Mouse (Mus musculus) gastrocnemius, postnatal 4 days (tissue): ENCODE measurements around the gene Asb18. TPM values are rescaled to one million over a fixed set of nuclear protein-coding genes. Genes with fewer than 3 reads are reported as not detected.
A peak's percentile ranks its signal among the peaks of the same experiment; 100 is the strongest.

Experiments used
- DNase-seq, 2 experiments: peaks; one replicate each; pipeline ENCODE4 v3.0.0; 2021 to 2022; ENCODE audit warnings: low spot score in 2 of 2, mixed read lengths in 2 of 2
- long read RNA-seq, 2 experiments: library from polyadenylated mRNA; stranded (forward); transcript quantifications; one replicate each; pipeline ENCODE4 v2.0.0; 2021
- total RNA-seq, 2 experiments: library from RNA; stranded (reverse); gene quantifications; 2 replicates each; pipeline ENCODE4 v1.2.3; 2021

Gene Asb18
- total RNA-seq, result 10 to 100 TPM in 1 of 2 experiments, 1 to 10 TPM in 1; 8.6 to 10.7 TPM
- long read RNA-seq, experiment 1, partial matches to known transcripts, result 4 of 7 reads
- long read RNA-seq, experiment 1, other reads (novel, unspliced or antisense), result 3 of 7 reads
- long read RNA-seq, experiment 2, partial matches to known transcripts, result 0 of 5 reads
- long read RNA-seq, experiment 2, other reads (novel, unspliced or antisense), result 5 of 5 reads

DNA sequence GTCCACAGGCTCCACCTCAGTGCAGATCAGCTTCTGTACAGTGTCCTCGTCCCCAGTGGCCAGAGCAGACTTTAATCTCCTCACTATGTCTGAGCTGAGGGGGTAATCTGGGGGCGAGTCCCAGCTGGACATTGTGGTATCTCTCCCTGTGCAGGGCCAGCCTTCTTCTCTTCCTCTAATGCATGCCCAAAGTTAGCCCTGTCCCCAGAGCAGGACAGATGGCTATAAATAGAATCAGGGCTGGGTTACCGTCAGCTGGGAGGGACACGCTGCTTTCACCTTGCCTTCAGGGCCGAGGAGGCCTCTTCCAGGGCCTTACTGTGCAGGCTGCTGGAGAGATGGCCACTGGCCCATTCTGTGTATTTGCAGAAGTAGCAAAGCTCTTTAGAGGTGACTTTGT, at the start of gene Asb18:
Gene Asb18, minus strand, starts transcription at position 221 of the 400 bp plus-strand sequence.
- no peak for DNase-seq

- DNase-seq, result peak in 1 of 2 experiments; percentile 41
Observed at GRCm38 (mm10) chr1:90060599-90060998, 46.1 kb upstream of the Asb18 start.

DNA sequence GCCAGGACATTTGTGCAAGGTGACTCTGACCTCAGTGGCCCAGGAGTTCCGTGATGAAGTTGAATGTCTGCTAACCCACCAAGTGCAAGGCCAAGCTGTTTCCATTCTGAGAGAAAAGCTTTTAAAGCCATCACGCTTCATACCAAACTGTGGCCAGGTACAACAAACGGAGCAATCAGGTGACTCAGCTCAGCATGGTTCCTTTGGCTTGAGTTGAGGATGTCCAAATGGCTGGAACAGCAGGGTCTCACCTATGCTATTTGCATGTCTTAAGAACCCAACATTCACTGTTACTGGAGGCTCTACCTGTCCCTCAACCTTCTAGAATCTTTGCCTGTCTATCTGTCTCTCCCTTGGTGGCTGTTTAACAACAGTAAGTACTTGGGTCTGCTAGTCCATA, 45.6 kb upstream of the Asb18 start:
- no peak for DNase-seq

DNA sequence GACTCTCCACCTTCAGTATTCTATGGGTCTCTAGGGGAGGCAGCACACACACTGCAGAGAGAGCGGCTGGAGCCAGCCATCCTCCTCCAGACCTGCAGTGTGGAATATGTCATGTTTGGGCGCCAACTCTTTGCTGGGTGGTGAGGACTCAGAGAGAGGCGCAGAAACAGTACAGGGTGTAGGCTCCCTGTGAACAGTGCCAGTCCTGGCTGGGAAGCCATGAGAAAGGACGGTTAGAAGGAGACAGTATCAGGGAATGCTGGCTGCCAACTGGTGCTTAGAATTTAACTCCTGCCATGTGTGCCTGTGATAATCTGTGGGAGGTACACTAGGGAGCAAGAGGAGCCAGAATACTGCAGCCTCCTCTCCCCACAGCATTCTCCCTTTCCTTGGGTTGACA, 40.5 kb upstream of the Asb18 start:
- DNase-seq, result no peak

GRCm38 (mm10) chr1:90051347-90051746, 36.9 kb upstream of the Asb18 start:
- DNase-seq, result peak in 1 of 2 experiments; percentile 50

- DNase-seq, result no peak
Observed at GRCm38 (mm10) chr1:90050046-90050739, 35.7 kb upstream of the Asb18 start.

- DNase-seq, result no peak
Observed at GRCm38 (mm10) chr1:90028305-90028704, 13.8 kb upstream of the Asb18 start.

DNA sequence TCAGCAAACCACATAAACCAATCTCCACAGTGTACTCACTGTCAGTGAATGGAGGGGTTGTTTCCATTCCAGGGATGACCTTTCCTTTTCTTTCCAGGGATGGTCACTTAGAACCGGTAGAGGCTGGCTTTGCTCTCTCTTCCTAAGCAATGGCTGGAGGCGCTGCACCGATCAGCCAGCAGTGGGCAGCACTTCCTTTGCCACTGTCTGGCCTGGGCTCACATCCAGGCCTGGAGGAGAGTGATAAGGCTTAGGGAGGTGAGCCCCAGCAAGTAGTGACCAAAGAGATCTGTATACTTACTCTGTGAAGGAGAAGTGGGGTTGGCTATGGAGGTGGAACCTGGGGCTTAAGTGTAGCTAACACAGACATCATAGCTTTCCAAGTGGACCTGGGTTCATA, 12.5 kb upstream of the Asb18 start:
- peak in 1 of 2 experiments; percentile 24 for DNase-seq

GRCm38 (mm10) chr1:90020336-90020735, 5.9 kb upstream of the Asb18 start:
- DNase-seq, result no peak

DNA sequence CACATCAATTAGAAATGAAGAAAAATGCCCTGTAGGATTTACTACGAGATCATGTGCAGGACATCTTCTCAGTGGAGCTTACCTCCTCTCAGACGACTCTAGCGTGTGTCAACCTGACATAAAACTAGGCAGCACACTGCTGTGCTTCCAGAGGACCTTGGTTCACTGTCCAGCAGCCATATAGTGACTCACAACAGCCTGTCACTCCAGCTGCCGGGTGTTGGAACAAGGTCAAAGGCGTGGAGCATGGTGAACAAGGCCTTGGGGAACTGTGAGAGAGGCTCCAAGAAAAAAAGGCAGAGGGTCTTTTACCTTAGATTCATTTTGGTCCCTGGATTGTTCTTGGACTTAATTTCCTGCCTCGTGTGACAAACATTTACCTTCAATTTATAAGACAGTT, 3.6 kb upstream of the Asb18 start:
- no peak for DNase-seq

DNA sequence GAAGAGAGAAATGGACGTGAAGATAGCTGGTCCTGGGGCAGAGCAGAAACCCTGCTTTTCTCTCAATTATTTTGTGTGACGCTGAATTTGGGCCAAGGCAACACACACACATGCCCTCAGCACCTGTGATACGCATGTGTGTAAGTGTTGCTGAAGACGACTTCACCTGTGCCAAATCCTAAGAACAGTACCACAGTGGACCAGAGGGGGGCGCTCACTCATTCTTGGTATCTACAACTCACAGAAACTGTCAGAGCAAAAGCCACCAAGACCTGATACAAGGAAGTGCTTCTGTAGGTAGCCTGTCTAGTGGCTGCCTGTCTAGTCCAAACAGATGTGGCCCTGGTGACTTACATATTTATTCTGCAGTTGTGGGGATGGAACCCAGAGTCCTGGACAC, 1.2 kb downstream of the Asb18 start:
- DNase-seq, result no peak

DNA sequence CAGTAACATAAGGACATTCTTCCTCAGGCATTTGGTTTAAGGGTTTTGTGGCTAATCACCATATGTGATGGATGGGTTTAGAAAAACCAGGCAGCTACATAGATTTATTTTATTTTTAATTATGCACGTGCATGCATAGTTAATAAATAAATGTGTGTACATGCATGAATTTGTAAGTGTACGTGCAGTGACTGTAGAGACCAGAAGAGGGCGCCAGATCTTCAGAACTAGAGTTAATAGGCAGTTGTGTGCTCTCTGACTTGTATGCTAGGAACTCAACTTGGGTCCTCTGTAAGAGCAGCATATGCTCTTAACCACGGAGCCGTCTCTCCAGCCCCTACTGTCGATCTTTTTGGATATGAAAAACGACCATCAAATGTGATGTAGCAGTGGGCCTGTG, 1.6 kb downstream of the Asb18 start:
- DNase-seq, result no peak

DNA sequence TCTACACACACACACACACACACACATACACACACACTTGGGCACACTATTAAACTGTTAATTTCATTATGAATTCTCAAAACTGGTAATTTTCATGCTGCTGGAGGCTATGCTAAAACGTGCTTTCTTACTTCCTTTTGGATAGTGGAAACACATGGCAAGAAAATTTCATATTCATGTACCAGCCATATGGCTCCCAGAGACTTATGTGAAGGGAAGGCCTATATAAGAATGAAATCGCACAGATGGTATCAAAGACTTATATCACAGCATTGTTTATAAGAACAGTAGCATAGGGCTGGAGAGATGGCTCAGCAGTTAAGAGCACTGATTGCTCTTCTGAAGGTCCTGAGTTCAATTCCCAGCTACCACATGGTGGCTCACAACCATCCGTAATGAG, 2.3 kb downstream of the Asb18 start:
- no peak for DNase-seq

DNA sequence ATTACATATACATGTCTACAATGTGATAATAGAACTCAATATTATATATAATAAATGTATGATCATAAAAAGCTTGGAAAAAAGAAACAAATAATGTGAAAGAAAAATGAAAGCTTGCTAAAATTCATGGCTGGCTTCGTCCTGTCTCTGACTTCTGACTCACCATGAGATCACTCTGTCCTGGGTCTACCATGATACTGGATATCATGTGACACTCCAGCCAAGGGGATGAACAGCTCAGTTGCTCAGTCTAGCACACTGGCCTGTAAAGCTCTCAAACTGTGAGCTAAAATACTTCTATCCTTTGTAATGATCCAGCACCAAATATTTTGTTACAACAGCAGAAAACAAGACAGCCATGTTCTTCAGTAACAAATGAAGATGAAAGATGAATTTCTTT, 4.4 kb downstream of the Asb18 start:
- DNase-seq, result no peak

DNA sequence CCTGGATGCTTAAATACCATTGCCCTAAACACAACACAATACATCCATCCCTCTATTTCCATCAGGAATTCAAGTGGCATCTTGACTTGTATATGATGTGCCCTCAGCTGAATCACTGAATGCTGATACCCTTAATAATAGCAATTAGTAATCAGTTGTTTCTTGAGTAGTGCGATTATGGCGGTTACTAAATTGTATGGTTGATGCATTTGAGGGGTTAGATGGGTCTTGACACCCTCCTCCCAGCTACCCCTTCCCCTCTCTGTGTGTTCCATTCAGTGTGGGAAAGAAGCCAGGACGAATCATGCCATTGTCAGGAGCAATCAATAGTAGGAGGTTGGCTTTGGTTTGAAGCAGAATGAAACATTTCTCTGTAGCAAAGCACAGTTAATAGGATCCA, 5.3 kb downstream of the Asb18 start:
- DNase-seq, result no peak

- no peak for DNase-seq
Observed at GRCm38 (mm10) chr1:90006666-90007065, 7.8 kb downstream of the Asb18 start.

- no peak for DNase-seq
Observed at GRCm38 (mm10) chr1:90000981-90001380, 13.5 kb downstream of the Asb18 start.

DNA sequence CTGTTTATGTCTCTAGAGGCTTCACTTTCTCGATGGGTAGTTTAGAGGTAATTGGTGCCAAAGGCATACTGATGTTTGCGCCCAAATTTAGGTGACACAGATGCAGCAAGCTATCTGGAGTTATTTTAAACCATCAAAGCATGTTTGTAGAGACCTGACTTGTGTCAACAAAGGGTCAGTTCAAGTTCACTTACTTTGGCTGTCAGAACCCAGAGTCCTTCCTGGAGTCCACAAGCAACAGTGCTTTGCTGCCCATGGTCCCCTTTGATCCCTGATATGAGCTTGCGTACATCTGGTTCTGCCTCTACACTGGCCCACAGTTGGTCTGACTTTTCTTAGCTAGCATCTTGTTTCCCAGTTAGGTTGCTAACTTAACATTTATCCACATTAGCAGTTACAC, 14.6 kb downstream of the Asb18 start:
- no peak for DNase-seq

- no peak for DNase-seq
Observed at GRCm38 (mm10) chr1:89998696-89999095, 15.8 kb downstream of the Asb18 start.

DNA sequence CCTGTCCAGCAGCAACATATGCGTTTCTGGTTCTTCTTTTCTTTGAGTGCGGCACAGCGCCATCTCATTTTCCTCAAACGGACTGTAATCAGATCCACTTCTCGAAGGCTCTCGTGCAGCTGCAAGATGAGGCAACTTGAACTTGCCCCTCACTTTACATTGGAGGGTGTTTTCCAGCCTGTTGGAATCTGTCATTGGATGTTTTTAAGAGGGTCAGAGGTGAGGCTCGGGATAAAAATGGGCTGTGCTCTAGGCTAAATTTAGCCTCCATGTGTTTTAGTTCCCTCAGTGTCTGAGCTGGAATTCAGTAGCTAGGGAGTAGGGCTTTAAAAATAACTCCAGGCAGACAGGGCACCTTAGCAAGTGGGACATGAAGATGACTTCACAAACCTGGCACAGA, 16.4 kb downstream of the Asb18 start:
- no peak for DNase-seq

DNA sequence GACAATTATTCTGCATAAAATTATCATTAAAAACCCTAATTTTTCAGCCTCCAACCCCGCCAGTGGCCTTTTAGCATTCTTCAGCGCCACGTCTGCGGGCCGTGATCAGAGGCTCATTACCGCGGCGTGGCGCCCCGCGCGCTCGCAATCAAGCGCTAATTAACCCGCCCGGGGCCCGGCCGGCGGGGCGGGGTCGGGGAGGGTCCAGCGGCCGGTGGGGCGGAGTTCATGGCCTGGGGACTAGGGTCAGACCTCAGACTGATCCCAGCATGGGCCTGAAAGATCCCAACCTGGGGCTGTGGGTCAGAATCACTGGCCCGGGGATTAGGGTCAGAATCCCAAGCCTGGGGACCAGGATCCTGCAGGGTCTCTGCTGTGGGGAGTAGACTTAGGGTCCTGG, 22.2 kb downstream of the Asb18 start:
- DNase-seq, result no peak

DNA sequence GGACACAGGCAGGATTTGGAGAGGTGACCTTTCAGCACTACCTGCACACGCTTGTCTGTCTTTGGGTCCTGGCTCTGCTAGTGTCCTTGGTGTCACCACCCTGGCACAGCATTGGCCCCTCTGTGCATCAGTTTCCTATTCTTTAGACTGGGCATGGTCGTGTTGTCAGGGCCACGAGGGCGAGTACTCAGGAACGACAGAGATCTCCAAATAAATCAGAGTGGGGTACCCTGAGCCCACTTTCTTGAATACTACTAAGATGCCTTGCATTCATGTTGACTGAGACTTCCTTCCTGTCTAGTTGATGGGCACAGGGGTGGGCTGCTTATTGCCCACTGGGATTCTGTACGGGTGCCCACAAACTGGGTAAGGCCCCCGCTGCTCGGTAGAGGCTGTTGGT, 37.2 kb downstream of the Asb18 start:
- no peak for DNase-seq

- DNase-seq, result no peak
Observed at GRCm38 (mm10) chr1:89976411-89976810, 38.1 kb downstream of the Asb18 start.
